Mouse (Mus musculus): Measurements from ENCODE around the gene Mpg.

DNA sequence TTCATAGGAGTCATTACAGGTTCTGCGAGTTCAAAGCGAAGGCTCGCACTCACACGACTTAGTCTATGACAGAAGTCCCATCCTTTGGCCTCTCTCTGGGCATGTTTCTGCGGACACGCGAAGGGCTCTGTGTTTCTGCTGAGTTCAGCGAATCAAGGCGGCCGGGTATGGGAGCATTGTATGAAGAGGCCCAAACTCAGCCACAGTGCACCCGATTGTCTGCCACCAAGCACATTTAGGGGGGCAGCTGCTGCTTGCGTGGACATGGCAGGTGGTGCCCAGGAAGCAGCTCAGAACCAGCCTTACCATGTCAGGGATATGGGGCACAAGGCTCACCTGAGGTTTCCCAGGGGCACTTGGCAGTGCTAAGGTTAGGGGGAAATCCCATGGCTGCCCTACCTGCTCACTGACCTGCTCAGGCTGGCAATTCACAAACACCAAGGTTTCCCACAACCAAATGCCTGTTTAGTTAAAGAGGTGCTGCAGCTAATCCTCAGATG, 52.2 kb downstream of the Mpg start:
- TF ChIP-seq RAD21 (IDR thresholded peaks at IDR 0.05; ENCODE audit: low read depth, low read length) (no peak), SIN3A (IDR thresholded peaks at IDR 0.05; ENCODE audit: low read length) (no peak), ZNF384 (IDR thresholded peaks at IDR 0.05; ENCODE audit: low read depth, low read length) (no peak), CTCF (conservative IDR thresholded peaks at IDR 0.05 in 1 of 2, IDR thresholded peaks at IDR 0.05 in 1 of 2; ENCODE audit: low read depth in 2 of 2, low read length in 2 of 2) (no peak)

Measured in CH12.LX (cell line).